Mouse (Mus musculus) ES-E14 (cell line): ENCODE results near the gene Gm38655.
A peak's percentile ranks its signal among the peaks of the same experiment; 100 is the strongest.

Experiments used
- CHD2 ChIP-seq: IDR thresholded peaks from 2 replicates; pipeline ENCODE4 v1.6.1; 2014; ENCODE audit warnings: mild to moderate bottlenecking, low read depth, low read length, inconsistent platforms
- HCFC1 ChIP-seq: IDR thresholded peaks from 2 replicates; pipeline ENCODE4 v1.6.1; 2012; ENCODE audit warnings: low read length, inconsistent platforms, borderline replicate concordance; ENCODE audit not compliant: insufficient read depth
- ZNF384 ChIP-seq: IDR thresholded peaks from 2 replicates; pipeline ENCODE4 v1.6.1; 2012; ENCODE audit warnings: low read depth, low read length, inconsistent platforms

GRCm38 (mm10) chr17:25221821-25222503, 46.7 kb upstream of the Gm38655 start:
- TF ChIP-seq HCFC1 (peak; percentile 14; the same call in 1 of the 2 replicates), CHD2 (no peak), ZNF384 (no peak)
